In the genomic region with DNA sequence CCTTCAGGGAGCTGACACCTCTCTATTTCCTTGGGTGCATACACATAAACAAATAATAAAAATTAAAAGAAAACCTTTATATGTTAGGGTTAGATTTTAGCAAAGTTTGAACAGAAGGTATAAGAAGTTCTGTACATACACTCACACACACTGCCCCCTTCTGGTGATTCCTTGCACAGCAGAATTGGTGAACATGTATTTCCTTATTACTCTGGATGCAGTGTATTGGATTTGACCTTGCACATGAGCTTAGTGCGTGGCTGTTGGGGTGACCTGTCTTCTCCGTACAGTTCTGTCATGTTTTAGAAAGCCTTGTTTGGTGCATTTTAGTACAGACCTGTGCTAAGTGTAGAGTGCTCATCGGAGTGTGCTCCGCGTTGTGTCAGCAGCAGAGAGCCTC, we compare ENCODE assay signal across 9 mouse cellular contexts. TPM values are rescaled to one million over a fixed set of nuclear protein-coding genes. Genes with fewer than 3 reads are reported as not detected.
DNase-seq lines count a peak whose midpoint lies in the region; ATAC-seq lines count a peak whose summit lies in the region.
"Had no signal": no experiment of that assay in that cellular context is flagged by ENCODE, and none has a peak within 500 bp of the region (broad histone marks: within the 10 kb centered on the region; RNA-seq: fewer than 3 reads in every experiment).

No protein-coding gene starts in this region.

- peak; percentile 30 for DNase-seq in ovary, postnatal 14 days (ENCODE audit: low spot score)
- DNase-seq in ovary, adult 18-20 months (ENCODE audit: low spot score) = no peak
- peak; percentile 79 for DNase-seq in R1 (ENCODE audit: low read depth, low spot score)
- peak; percentile 57 for DNase-seq in cerebellum, adult 9-10 months
- DNase-seq in heart, embryonic 10.5 days (ENCODE audit: low spot score) = peak; percentile 76
- peak; percentile 50 to 81 for DNase-seq in kidney, postnatal 25 days
- DNase-seq in yolk sac, embryonic 10.5 days (ENCODE audit: low spot score) = peak; percentile 26

- WGBS in heart, embryonic 10.5 days = 86% methylated on average over 5 of the region's 5 CpGs
- 89% methylated on average over 5 of the region's 5 CpGs for WGBS in midbrain, embryonic 13.5 days

- no peak overlapping the region for H3K4me3 ChIP-seq in heart, embryonic 10.5 days
- H3K4me3 ChIP-seq in midbrain, embryonic 13.5 days (replicated peaks) = no peak overlapping the region
- H3K4me3 ChIP-seq: midbrain, embryonic 12.5 days had no signal

- H3K4me2 ChIP-seq in midbrain, embryonic 13.5 days (replicated peaks) = no peak overlapping the region
- H3K4me2 ChIP-seq: midbrain, embryonic 12.5 days had no signal

- ATAC-seq in midbrain, embryonic 13.5 days = peak; percentile 38; the same call in 1 of the 2 replicates

- no peaks in the 10 kb centered on the region for H3K4me1 ChIP-seq in heart, embryonic 10.5 days
- H3K4me1 ChIP-seq in midbrain, embryonic 13.5 days (replicated peaks) = peaks cover 34% of the 10 kb centered on the region

- H3K27ac ChIP-seq in heart, embryonic 10.5 days = no peak overlapping the region
- no peak overlapping the region for H3K27ac ChIP-seq in midbrain, embryonic 13.5 days
- H3K27ac ChIP-seq: midbrain, embryonic 12.5 days had no signal

- no peak overlapping the region for H3K9ac ChIP-seq in midbrain, embryonic 13.5 days (replicated peaks)
- H3K9ac ChIP-seq: midbrain, embryonic 12.5 days had no signal

- H3K27me3 ChIP-seq in heart, embryonic 10.5 days (ENCODE audit: insufficient read depth, poor library complexity, severe bottlenecking) = no peaks in the 10 kb centered on the region
- no peaks in the 10 kb centered on the region for H3K27me3 ChIP-seq in midbrain, embryonic 13.5 days
- H3K27me3 ChIP-seq: midbrain, embryonic 12.5 days had no signal

- no peaks in the 10 kb centered on the region for H3K36me3 ChIP-seq in heart, embryonic 10.5 days
- H3K36me3 ChIP-seq in midbrain, embryonic 13.5 days = no peaks in the 10 kb centered on the region; the same call in 1 of the 2 replicates

- no peaks in the 10 kb centered on the region for H3K9me3 ChIP-seq in heart, embryonic 10.5 days
- no peaks in the 10 kb centered on the region for H3K9me3 ChIP-seq in midbrain, embryonic 13.5 days
- H3K9me3 ChIP-seq: midbrain, embryonic 12.5 days had no signal

RNA-seq across cellular contexts. Expression of a gene that starts 19.5 kb away (rescaled TPM):
- polyA plus RNA-seq in heart, embryonic 10.5 days (2016; fragmentation: Nextera tagmentation; extraction: Ambion mirVana) = 18.6 and 33.8 TPM in 2 replicates
- polyA plus RNA-seq in midbrain, embryonic 13.5 days (2015; fragmentation: Nextera tagmentation; extraction: Ambion mirVana) = 39.9 and 41.8 TPM in 2 replicates
